Mouse (Mus musculus) forebrain, embryonic 16.5 days (tissue): ENCODE measurements around the gene Lipt2. TPM values are rescaled to one million over a fixed set of nuclear protein-coding genes. Genes with fewer than 3 reads are reported as not detected.

Experiments
- ATAC-seq: fragments of 200-750 bp; cut with Nextera tagmentation; 2 replicates; pipeline ENCODE4 v1.8.0; 2017; ENCODE audit warnings: mild to moderate bottlenecking, moderate library complexity
- H3K27ac ChIP-seq: fragments of 300-500 bp; sonication (generic); 2 replicates; pipeline ENCODE4 v1.5.1; 2014; ENCODE audit warnings: low read length, control low read depth
- H3K27me3 ChIP-seq: fragments of 300-500 bp; sonication (generic); replicated peaks from 2 replicates; pipeline ENCODE4 v1.6.1; 2014; ENCODE audit warnings: low read length; ENCODE audit not compliant: control insufficient read depth, insufficient read depth
- H3K36me3 ChIP-seq: fragments of 300-500 bp; sonication (generic); 2 replicates; pipeline ENCODE4 v1.6.1; 2014; ENCODE audit not compliant: control insufficient read depth, insufficient read depth
- H3K4me1 ChIP-seq: fragments of 300-500 bp; sonication (generic); replicated peaks from 2 replicates; pipeline ENCODE4 v1.6.1; 2014; ENCODE audit warnings: low read length; ENCODE audit not compliant: control insufficient read depth, insufficient read depth
- H3K4me2 ChIP-seq: fragments of 300-500 bp; sonication (generic); 2 replicates; pipeline ENCODE4 v1.6.1; 2014; ENCODE audit warnings: mild to moderate bottlenecking, low read length, control low read depth
- H3K4me3 ChIP-seq: fragments of 300-500 bp; sonication (generic); replicated peaks from 2 replicates; pipeline ENCODE4 v1.5.1; 2014; ENCODE audit warnings: mild to moderate bottlenecking, low read length, control low read depth
- H3K9ac ChIP-seq: fragments of 300-500 bp; sonication (generic); replicated peaks from 2 replicates; pipeline ENCODE4 v1.6.1; 2014; ENCODE audit warnings: low read depth, low read length, control low read depth
- H3K9me3 ChIP-seq: fragments of 300-500 bp; sonication (generic); 2 replicates; pipeline ENCODE4 v1.6.1; 2016; ENCODE audit warnings: low read length; ENCODE audit not compliant: control insufficient read depth
- WGBS: fragments of 180-500 bp; shearing (Covaris S2); extraction: QIAGEN DNeasy Blood & Tissue Kit; methylation state at CpG from one replicate; pipeline ENCODE4 v1.1.7; 2014; 5-methylcytosine and 5-hydroxymethylcytosine counted together
- polyA plus RNA-seq: library from polyadenylated mRNA; unstranded; fragments of >200 nt; fragmentation: Nextera tagmentation; extraction: Ambion mirVana; gene quantifications from 2 replicates; pipeline ENCODE4 v1.2.1, GENCODE M21; 2015

The Lipt2 gene
- polyA plus RNA-seq, 1 experiment from 2014 or later, result 17.1 TPM

DNA sequence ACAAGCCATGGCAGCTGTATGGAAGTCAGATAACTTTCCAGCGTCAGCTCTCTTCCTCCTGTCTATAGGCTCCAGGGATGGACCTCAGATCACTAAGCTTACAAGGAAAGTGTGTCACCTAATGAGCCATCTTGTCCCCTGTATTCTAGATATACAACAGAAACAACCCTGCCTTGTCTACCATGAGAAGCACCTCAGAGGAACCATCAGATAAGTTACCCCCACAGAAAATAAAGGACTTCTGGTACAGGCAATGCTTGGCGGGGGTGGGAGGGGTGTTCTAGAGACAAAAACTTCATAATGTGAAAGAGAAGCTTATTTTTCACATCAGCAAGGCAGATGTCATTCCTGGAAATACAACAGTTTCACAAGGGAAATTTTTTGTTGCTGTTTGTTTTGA lies 47.1 kb downstream of the Lipt2 start:
- no peaks in the 10 kb centered on the region for H3K36me3 ChIP-seq
- H3K27ac ChIP-seq, result no peak overlapping the region
- ATAC-seq, result no peak
- 94% methylated on average over 2 of the region's 2 CpGs for WGBS
- no peaks in the 10 kb centered on the region for H3K4me1 ChIP-seq
- H3K9me3 ChIP-seq, result no peaks in the 10 kb centered on the region
- H3K4me2 ChIP-seq, result no peak overlapping the region
- no peaks in the 10 kb centered on the region for H3K27me3 ChIP-seq
- no peak overlapping the region for H3K9ac ChIP-seq
- no peak overlapping the region for H3K4me3 ChIP-seq

DNA sequence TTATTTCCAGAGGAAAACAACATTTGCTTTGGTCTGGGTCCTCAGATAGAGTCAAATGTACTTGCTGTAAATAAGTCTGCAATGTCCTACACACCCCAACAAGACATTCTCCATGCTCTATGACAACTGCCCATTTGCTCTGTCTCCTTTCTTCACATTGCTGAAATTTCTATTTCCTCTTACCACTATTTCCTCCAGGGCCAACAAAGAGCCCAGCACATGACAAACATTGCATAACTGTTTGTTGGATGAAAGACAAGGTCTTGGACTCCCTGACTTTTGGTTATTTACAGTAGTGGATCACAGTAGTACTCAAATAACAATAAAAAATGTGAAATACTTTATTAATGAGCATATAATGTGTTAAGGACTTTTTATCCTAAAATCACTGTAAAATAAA lies 48.8 kb downstream of the Lipt2 start:
- Histone ChIP-seq H3K4me1 (no peaks in the 10 kb centered on the region), H3K27me3 (no peaks in the 10 kb centered on the region), H3K27ac (no peak overlapping the region), H3K9ac (no peak overlapping the region), H3K36me3 (no peaks in the 10 kb centered on the region), H3K4me2 (no peak overlapping the region), H3K9me3 (no peaks in the 10 kb centered on the region), H3K4me3 (no peak overlapping the region)
- no peak for ATAC-seq

Other genes starting within 250 kb of the Lipt2 start
- gene Rnf169, start 178.8 kb upstream of the Lipt2 start, polyA plus RNA-seq, result 5.5 TPM in 2 replicates
- 0.16 and 0.30 TPM in 2 replicates for gene Chrdl2, start 153.1 kb upstream of the Lipt2 start, polyA plus RNA-seq
- gene Pold3, start 37.7 kb upstream of the Lipt2 start, polyA plus RNA-seq, result 53.4 and 58.4 TPM in 2 replicates
- gene Kcne3, start 17.2 kb downstream of the Lipt2 start, polyA plus RNA-seq, result 1.1 and 1.3 TPM in 2 replicates
- gene Pgm2l1, start 68.1 kb downstream of the Lipt2 start, polyA plus RNA-seq, result 14.1 and 16.6 TPM in 2 replicates
- gene P4ha3, start 126.2 kb downstream of the Lipt2 start, polyA plus RNA-seq, result 1.9 and 2.9 TPM in 2 replicates
- gene C2cd3, start 213.0 kb downstream of the Lipt2 start, polyA plus RNA-seq, result 28.9 and 29.1 TPM in 2 replicates
- gene Ppme1, start 213.0 kb downstream of the Lipt2 start, polyA plus RNA-seq, result 157 and 158 TPM in 2 replicates